Mouse (Mus musculus): ENCODE measurements around the gene Olfr98. TPM values are rescaled to one million over a fixed set of nuclear protein-coding genes. Genes with fewer than 3 reads are reported as not detected.

Olfr98 gene
- polyA plus RNA-seq, 1 experiment, result not detected

GRCm38 (mm10) chr17:37218486-37218885 is 45.1 kb downstream of the Olfr98 start:
- no peak for TF ChIP-seq CTCF (IDR thresholded peaks at IDR 0.05; ENCODE audit: control insufficient read depth, insufficient read depth, low read length)
- TF ChIP-seq POLR2A (IDR thresholded peaks at IDR 0.05; ENCODE audit: borderline replicate concordance, control insufficient read depth, low read depth, low read length), result no peak
- Histone ChIP-seq H3K27ac (ENCODE audit: control insufficient read depth, insufficient read depth, low read depth, low read length, poor library complexity) (no peak overlapping the region), H3K4me3 (replicated peaks; ENCODE audit: control insufficient read depth, low read depth, low read length) (no peak overlapping the region), H3K4me1 (ENCODE audit: control insufficient read depth, insufficient read depth, low read length) (no peaks in the 10 kb centered on the region)
- WGBS, result 61% methylated on average over 3 of the region's 3 CpGs

DNA sequence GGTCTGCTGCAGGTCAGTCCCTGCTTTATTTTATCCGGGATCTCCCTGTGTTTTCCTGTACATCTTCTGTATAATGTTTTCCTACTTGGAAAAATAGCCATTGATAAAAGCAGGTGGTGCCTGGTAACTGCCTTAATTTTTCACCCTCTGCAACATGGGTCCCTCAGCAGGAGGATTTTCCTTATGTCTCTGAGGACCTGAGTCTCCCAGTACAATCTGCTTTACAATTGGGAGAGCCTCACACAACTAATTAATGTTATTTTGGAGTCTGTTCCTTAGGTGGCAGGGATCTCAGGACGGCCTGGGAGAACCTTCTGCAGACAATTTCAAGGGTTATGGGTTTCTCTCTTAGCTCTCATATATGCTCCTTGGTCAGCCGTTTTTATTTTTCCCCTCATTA is 50.5 kb downstream of the Olfr98 start, which contains the start of gene Olfr95:
Gene Olfr95, minus strand, starts transcription at position 101 of the 400 bp plus-strand sequence.
- no peak for TF ChIP-seq CTCF (IDR thresholded peaks at IDR 0.05; ENCODE audit: control insufficient read depth, insufficient read depth, low read length)
- TF ChIP-seq POLR2A (IDR thresholded peaks at IDR 0.05; ENCODE audit: borderline replicate concordance, control insufficient read depth, low read depth, low read length), result no peak
- Histone ChIP-seq H3K4me3 (replicated peaks; ENCODE audit: control insufficient read depth, low read depth, low read length) (no peak within 1 kb of the TSS), H3K4me1 (ENCODE audit: control insufficient read depth, insufficient read depth, low read length) (no peaks in the 10 kb centered on the region), H3K27ac (ENCODE audit: control insufficient read depth, insufficient read depth, low read depth, low read length, poor library complexity) (no peak within 1 kb of the TSS)
- WGBS, result 67% methylated on average over 3 of the region's 3 CpGs

Other genes with a start within 250 kb of the Olfr98 start
- gene Mog, start 240.4 kb downstream of the Olfr98 start, polyA plus RNA-seq (2011; ENCODE audit: insufficient read depth, insufficient read length, low replicate concordance, missing spikeins), result not detected in 2 replicates
- 19.5 and 47.1 TPM in 2 replicates for gene Gabbr1, start 217.8 kb downstream of the Olfr98 start, polyA plus RNA-seq (2011; ENCODE audit: insufficient read depth, insufficient read length, low replicate concordance, missing spikeins)
- not detected in 2 replicates for gene Olfr90, start 175.2 kb downstream of the Olfr98 start, polyA plus RNA-seq (2011; ENCODE audit: insufficient read depth, insufficient read length, low replicate concordance, missing spikeins)
- not detected in 2 replicates for gene Olfr91, start 165.5 kb downstream of the Olfr98 start, polyA plus RNA-seq (2011; ENCODE audit: insufficient read depth, insufficient read length, low replicate concordance, missing spikeins)
- gene Olfr92, start 143.7 kb downstream of the Olfr98 start, polyA plus RNA-seq (2011; ENCODE audit: insufficient read depth, insufficient read length, low replicate concordance, missing spikeins), result not detected in 2 replicates
- gene Olfr93, start 102.3 kb downstream of the Olfr98 start, polyA plus RNA-seq (2011; ENCODE audit: insufficient read depth, insufficient read length, low replicate concordance, missing spikeins), result not detected in 2 replicates
- gene Ubd, start 69.9 kb downstream of the Olfr98 start, polyA plus RNA-seq (2011; ENCODE audit: insufficient read depth, insufficient read length, low replicate concordance, missing spikeins), result 6.7 and 19.8 TPM in 2 replicates
- not detected in 2 replicates for gene Olfr94, start 62.8 kb downstream of the Olfr98 start, polyA plus RNA-seq (2011; ENCODE audit: insufficient read depth, insufficient read length, low replicate concordance, missing spikeins)
- 0.40 TPM in 1 of 2 replicates, not detected in the other for gene Olfr95, start 50.6 kb downstream of the Olfr98 start, polyA plus RNA-seq (2011; ENCODE audit: insufficient read depth, insufficient read length, low replicate concordance, missing spikeins)
- not detected in 2 replicates for gene Olfr96, start 43.6 kb downstream of the Olfr98 start, polyA plus RNA-seq (2011; ENCODE audit: insufficient read depth, insufficient read length, low replicate concordance, missing spikeins)
- not detected in 2 replicates for gene Olfr97, start 26.4 kb downstream of the Olfr98 start, polyA plus RNA-seq (2011; ENCODE audit: insufficient read depth, insufficient read length, low replicate concordance, missing spikeins)
- 3.7 and 8.7 TPM in 2 replicates for gene H2-M3, start 6.5 kb upstream of the Olfr98 start, polyA plus RNA-seq (2011; ENCODE audit: insufficient read depth, insufficient read length, low replicate concordance, missing spikeins)
- gene Olfr99, start 19.7 kb upstream of the Olfr98 start, polyA plus RNA-seq (2011; ENCODE audit: insufficient read depth, insufficient read length, low replicate concordance, missing spikeins), result not detected in 2 replicates
- gene Olfr101, start 40.6 kb upstream of the Olfr98 start, polyA plus RNA-seq (2011; ENCODE audit: insufficient read depth, insufficient read length, low replicate concordance, missing spikeins), result not detected in 2 replicates
- not detected in 2 replicates for gene Olfr102, start 53.3 kb upstream of the Olfr98 start, polyA plus RNA-seq (2011; ENCODE audit: insufficient read depth, insufficient read length, low replicate concordance, missing spikeins)
- gene Olfr103, start 75.9 kb upstream of the Olfr98 start, polyA plus RNA-seq (2011; ENCODE audit: insufficient read depth, insufficient read length, low replicate concordance, missing spikeins), result not detected in 2 replicates
- gene Olfr104-ps, start 95.8 kb upstream of the Olfr98 start, polyA plus RNA-seq (2011; ENCODE audit: insufficient read depth, insufficient read length, low replicate concordance, missing spikeins), result not detected in 2 replicates
- gene Olfr105-ps, start 115.3 kb upstream of the Olfr98 start, polyA plus RNA-seq (2011; ENCODE audit: insufficient read depth, insufficient read length, low replicate concordance, missing spikeins), result not detected in 2 replicates
- gene Olfr106-ps, start 126.6 kb upstream of the Olfr98 start, polyA plus RNA-seq (2011; ENCODE audit: insufficient read depth, insufficient read length, low replicate concordance, missing spikeins), result not detected in 2 replicates
- gene Olfr107, start 135.5 kb upstream of the Olfr98 start, polyA plus RNA-seq (2011; ENCODE audit: insufficient read depth, insufficient read length, low replicate concordance, missing spikeins), result not detected in 2 replicates
- gene Olfr108, start 181.7 kb upstream of the Olfr98 start, polyA plus RNA-seq (2011; ENCODE audit: insufficient read depth, insufficient read length, low replicate concordance, missing spikeins), result not detected in 2 replicates
- not detected in 2 replicates for gene Olfr109, start 195.2 kb upstream of the Olfr98 start, polyA plus RNA-seq (2011; ENCODE audit: insufficient read depth, insufficient read length, low replicate concordance, missing spikeins)
- gene H2-M2, start 219.8 kb upstream of the Olfr98 start, polyA plus RNA-seq (2011; ENCODE audit: insufficient read depth, insufficient read length, low replicate concordance, missing spikeins), result not detected in 2 replicates
- gene Olfr110, start 228.7 kb upstream of the Olfr98 start, polyA plus RNA-seq (2011; ENCODE audit: insufficient read depth, insufficient read length, low replicate concordance, missing spikeins), result 0.59 and 1.5 TPM in 2 replicates
- not detected in 2 replicates for gene Olfr111, start 244.3 kb upstream of the Olfr98 start, polyA plus RNA-seq (2011; ENCODE audit: insufficient read depth, insufficient read length, low replicate concordance, missing spikeins)